Mouse (Mus musculus): Measurements from ENCODE around the gene Selenow. TPM values are rescaled to one million over a fixed set of nuclear protein-coding genes. Genes with fewer than 3 reads are reported as not detected.

Selenow gene
- polyA plus RNA-seq (2012) = 460 and 532 TPM in 2 replicates

GRCm38 (mm10) chr7:15922220-15922773 is at the start of gene Selenow:
Selenow (minus strand) TSS chr7:15922402.

GRCm38 (mm10) chr7:15967312-15967711 is 45.1 kb upstream of the Selenow start, which contains the start of gene Ehd2:
Ehd2 (minus strand) TSS chr7:15967567.

GRCm38 (mm10) chr7:15945721-15946536 is 23.7 kb upstream of the Selenow start, which contains the start of gene Nop53:
Nop53 (minus strand) TSS chr7:15946074.

GRCm38 (mm10) chr7:15882317-15882716 is 39.9 kb downstream of the Selenow start, which contains the start of gene Crxos:
Crxos (plus strand) TSS chr7:15882617.

GRCm38 (mm10) chr7:15879756-15880155 is 42.4 kb downstream of the Selenow start, which contains the start of gene Crx:
Crx (minus strand) TSS chr7:15879968.

Other genes with a start within 250 kb of the Selenow start
- gene Obox5, start 172.3 kb downstream of the Selenow start, polyA plus RNA-seq (2012) = not detected in 2 replicates
- gene Obox6, start 82.7 kb downstream of the Selenow start, polyA plus RNA-seq (2012) = not detected in 2 replicates
- not detected in 2 replicates for gene Crx, start 42.4 kb downstream of the Selenow start, polyA plus RNA-seq (2012)
- not detected in 2 replicates for gene Crxos, start 39.8 kb downstream of the Selenow start, polyA plus RNA-seq (2012)
- gene Nop53, start 23.7 kb upstream of the Selenow start, polyA plus RNA-seq (2012) = 809 and 1,046 TPM in 2 replicates
- gene Ehd2, start 45.2 kb upstream of the Selenow start, polyA plus RNA-seq (2012) = 0.68 and 0.86 TPM in 2 replicates
- 63.5 and 81.0 TPM in 2 replicates for gene Bicra, start 125.5 kb upstream of the Selenow start, polyA plus RNA-seq (2012)
- 0.04 and 0.11 TPM in 2 replicates for gene Zfp541, start 139.4 kb upstream of the Selenow start, polyA plus RNA-seq (2012)
- gene Napa, start 176.1 kb upstream of the Selenow start, polyA plus RNA-seq (2012) = 160 and 181 TPM in 2 replicates
- gene Kptn, start 197.5 kb upstream of the Selenow start, polyA plus RNA-seq (2012) = 28.6 and 33.0 TPM in 2 replicates
- gene Slc8a2, start 207.4 kb upstream of the Selenow start, polyA plus RNA-seq (2012) = 0.02 and 0.04 TPM in 2 replicates